Mouse (Mus musculus): ENCODE data around the gene B3galt1. TPM values are rescaled to one million over a fixed set of nuclear protein-coding genes. Genes with fewer than 3 reads are reported as not detected.

The B3galt1 gene
- polyA plus RNA-seq, 2 experiments from 2014 or later: 0.09 to 0.15 TPM

DNA sequence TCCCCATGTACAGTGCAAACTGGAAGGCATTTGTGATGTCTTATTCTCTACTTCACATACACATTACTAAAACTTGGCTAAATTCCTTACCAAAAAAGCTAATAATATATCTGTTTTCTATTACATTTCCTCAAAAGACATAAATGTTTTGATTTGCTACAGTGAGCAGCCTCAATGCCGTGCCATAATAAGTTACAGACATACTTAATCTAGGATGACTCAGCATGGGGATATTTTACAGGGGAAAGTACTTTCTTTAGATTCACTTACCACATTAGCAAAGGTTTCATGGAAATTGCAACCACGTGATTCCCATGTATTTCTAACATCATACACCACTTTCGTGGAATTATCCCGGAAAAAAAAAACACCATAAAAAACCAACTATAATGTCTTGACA, 495.7 kb downstream of the B3galt1 start:
- ATAC-seq: no peak

GRCm38 (mm10) chr2:68079426-68080360, 514.0 kb downstream of the B3galt1 start:
- no peak for ATAC-seq

DNA sequence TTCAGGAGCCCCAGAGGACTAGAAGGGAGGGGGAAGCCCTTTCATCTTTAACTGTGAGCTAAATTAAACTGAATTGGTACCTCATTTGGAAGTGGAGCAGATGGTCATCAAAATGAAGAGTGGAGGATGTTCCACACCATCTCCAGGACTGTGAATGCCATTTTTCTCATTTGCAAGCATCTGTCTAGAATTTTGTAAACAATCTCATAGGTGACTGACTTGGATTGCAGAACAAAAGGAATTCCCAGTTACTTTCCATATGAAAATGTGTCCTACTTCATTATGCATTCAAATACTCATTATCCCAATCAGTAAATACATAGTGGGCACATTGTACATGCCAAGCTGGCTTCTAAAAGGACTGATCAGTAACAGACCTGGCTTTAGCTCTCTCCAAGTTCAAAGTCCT, 515.2 kb downstream of the B3galt1 start:
- no peak for ATAC-seq

- ATAC-seq: no peak
Measured at GRCm38 (mm10) chr2:68084483-68084882, 518.8 kb downstream of the B3galt1 start.

DNA sequence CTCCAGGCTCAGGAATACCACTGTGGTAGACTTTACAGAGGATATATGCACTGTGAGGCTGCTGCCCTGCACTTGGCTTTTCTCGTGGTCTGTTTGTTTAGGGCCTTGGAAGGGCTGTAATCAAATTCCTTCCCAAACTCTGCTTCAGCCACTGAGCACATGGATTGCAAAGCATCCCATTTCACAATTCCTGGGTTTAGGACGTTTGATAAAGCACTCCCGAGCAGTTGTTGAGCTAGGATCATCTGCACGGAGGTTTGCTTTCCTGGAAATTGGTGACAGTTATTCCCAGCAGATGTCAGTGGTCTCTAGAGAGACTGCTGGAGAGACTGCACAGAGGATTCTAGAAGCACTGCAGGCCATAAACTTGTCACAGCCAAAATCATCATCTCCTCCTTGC, 520.4 kb downstream of the B3galt1 start:
- ATAC-seq: no peak

- ATAC-seq: no peak
Measured at GRCm38 (mm10) chr2:68091559-68091958, 525.9 kb downstream of the B3galt1 start.

DNA sequence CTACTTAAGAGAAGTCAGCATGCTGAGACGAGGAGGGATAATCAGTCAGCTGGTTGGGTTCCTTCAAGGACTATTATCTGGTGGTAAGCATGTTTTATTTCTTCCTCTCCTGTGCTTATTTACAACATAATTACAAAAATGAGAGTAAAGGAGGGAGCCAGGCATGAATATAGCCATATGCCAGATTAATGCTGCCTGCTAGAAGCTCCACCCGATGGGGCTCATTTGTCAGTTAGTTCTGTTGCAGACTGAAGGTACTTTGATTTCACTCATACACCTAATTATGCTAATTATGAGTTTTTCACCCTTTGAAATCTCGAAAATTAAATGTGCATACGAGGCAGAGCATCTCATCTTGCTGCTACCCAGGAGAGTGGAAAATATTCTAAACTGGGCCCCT, 539.0 kb downstream of the B3galt1 start:
- ATAC-seq: no peak

DNA sequence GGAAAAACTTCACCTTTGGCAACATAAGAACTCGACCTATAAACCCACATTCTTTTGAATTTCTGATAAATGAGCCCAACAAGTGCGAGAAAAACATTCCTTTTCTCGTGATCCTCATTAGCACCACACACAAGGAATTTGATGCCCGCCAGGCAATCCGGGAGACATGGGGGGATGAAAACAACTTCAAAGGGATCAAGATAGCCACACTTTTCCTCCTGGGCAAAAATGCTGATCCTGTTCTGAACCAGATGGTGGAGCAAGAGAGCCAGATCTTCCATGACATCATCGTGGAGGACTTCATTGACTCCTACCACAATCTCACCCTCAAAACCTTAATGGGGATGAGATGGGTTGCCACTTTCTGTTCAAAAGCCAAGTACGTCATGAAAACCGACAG, 552.4 kb downstream of the B3galt1 start:
- no peak for ATAC-seq

- ATAC-seq: no peak
Measured at GRCm38 (mm10) chr2:68124751-68125150, 559.1 kb downstream of the B3galt1 start.

DNA sequence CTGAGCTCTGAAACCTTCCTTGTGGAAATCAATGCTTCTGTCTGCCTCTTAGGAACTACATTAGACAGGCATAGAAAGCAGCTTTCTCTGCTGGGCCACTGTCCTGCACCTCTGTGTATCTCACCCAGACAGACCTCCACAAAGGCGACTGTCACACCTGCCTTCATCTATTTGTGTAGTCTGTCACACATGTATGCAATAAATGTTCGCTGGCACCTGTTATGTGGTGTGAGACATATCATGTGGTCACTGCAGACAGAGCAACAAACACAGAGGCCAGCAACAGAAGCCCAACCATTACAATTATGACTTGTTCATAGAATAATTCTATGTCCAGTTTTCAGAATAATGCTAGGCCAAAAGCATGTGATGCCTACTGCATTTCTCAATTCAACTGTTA, 575.4 kb downstream of the B3galt1 start:
- no peak for ATAC-seq

DNA sequence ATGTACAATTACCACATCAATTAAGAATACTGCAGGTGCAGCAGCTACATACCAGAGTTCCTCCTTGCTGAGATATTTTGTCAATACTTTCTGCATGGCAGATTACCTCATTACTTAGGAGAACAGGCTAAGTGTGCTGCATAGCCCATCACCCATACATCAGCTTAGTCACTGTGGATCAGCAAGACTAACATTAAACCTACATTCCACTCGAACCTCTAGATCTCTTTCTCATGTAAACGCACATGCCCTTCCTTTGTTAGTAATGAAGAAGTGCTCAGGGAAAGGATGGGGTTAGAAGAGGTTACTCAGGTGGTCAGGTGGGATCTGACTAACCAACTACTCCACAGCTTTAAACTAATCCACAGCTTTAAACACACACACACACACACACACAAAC, 577.6 kb downstream of the B3galt1 start:
- no peak for ATAC-seq

GRCm38 (mm10) chr2:68159751-68160150, 594.1 kb downstream of the B3galt1 start:
- no peak for ATAC-seq

DNA sequence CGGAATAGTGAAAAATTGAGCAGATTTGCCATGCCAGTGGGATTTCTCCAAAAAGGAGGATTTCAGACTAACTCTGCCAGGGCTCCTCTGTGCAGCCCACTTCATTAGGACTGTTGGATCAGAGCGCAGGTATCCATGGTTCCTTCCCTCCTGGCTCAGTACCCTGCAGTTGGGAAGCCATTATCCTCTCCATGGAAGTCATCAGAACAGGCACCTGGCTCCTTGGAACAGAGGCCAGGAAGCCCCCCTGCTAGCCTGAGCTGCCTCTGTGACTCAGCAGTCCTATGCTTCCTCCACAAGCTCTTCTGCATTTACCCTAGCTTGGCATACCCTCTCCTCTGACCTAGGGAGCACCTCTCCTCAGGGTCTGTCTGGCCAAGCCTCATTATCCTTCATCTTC, 594.9 kb downstream of the B3galt1 start:
- ATAC-seq: no peak

DNA sequence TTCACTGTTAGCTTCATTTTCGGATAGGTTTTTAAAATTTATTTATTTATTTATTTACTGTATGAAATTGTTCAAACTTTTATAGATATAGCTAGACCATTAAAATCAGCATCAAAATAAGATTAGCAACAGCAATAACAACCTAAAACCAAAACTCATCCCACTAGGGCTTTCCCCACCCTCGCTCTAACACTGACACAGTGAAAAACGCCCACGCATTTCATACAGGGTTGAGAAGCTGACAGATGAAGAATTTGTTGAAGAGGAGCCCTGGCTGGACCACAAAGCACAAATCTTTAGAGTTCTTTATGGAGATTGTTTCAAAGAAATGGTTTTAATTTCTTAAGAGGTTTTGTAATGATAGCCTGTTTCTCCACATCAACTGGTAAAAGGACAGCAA, 596.3 kb downstream of the B3galt1 start:
- ATAC-seq: peak; percentile 68

DNA sequence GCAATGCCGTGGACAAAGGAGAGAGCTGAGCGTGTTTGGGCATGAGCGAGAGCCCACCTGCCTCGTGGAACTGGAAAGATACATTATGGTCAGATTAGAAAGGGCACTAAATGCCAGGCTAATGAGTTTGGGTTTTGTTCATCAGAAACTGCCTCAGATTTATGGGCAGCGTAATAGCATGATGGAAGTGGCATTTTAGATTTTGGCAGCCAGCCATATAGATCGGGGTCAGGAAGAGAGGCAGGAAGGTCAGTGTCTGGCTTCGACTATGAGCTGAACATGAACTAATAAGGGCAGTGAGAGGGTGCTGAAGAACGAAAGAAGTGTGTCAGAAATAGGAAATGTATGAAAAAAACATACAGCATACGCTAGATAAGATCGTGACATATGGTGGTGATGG, 605.6 kb downstream of the B3galt1 start:
- no peak for ATAC-seq

Other genes starting within 250 kb of the B3galt1 start
- gene Gm21830, start 152.1 kb upstream of the B3galt1 start, polyA plus RNA-seq (2017; shearing (Covaris generic)): not detected
- not detected for gene Gm26727, start 132.7 kb upstream of the B3galt1 start, polyA plus RNA-seq (2017; shearing (Covaris generic))
- not detected for gene Xirp2, start 119.9 kb upstream of the B3galt1 start, polyA plus RNA-seq (2017; shearing (Covaris generic))